Mouse (Mus musculus) spleen, postnatal 36 days (tissue): Measurements from ENCODE around the gene Echdc3.
A peak's percentile ranks its signal among the peaks of the same experiment; 100 is the strongest.

Experiments used
- DNase-seq, 2 experiments: peaks; one replicate each; pipeline ENCODE4 v3.0.0; 2022; ENCODE audit warnings: low spot score in 2 of 2, mixed read lengths in 1 of 2

Echdc3 gene

GRCm38 (mm10) chr2:6226361-6227058 lies 13.7 kb upstream of the Echdc3 start:
- no peak for DNase-seq

- peak; percentile 73 to 82 for DNase-seq
These were observed 7.4 kb upstream of the Echdc3 start for GRCm38 (mm10) chr2:6220141-6220805.

DNA sequence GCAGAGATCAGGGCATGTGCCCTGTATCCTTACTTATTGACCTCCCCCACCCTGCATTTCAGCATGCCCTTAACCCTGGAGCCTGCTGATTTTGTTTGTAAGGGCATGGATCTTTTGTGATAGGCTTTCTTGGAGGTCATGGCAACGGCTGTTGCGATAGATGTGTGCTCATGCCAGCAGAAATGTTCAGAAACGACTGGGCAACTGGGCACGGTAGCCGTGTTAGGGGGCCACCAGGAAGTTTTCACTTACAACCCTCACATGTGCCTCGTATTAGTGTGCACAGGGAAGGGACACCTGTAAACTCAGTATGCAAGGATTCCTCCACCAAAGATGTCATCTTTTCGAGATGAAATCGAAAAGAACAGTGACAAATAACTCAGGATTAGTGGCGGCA lies 508 bp downstream of the Echdc3 start:
- DNase-seq: no peak

DNA sequence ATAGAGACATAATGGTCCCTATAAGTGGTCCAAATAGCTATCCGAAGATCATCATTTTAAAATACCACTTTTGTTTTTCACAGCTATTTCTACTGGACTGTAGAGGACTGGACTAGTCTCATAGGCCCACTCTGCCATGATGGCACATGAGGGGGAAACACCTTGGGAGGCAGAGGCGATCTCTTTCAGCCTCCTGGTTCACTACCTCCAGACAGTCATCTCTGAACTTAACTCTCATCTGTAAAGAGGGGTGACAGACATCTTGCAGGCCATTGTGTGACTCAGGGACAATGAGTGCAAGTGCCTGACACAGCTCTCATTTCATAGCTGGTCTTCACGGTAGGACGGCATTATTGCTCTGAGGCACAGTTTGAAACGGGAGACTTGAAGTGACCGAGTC lies 2.0 kb downstream of the Echdc3 start:
- DNase-seq: no peak

DNA sequence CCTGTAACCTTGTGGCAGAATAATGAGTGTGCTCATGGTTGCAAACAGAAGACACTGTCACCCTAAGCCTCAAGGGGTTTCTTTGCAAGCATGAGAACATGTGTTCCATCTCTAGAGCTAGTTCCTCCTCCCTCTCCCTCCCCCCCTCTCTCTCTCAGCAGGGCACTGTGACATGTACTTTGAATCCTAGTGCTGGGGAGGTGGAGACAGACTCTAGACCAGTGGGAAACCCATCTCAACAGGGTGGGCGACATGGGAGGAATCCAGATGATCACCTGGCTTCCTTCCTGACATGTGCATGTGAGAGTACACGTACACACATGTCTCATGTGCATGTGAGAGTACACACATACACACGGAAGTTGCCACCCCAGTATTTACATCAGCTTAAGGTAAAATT lies 3.1 kb downstream of the Echdc3 start:
- DNase-seq: peak; percentile 37 to 40

- peak; percentile 50 to 54 for DNase-seq
These were observed 3.7 kb downstream of the Echdc3 start for GRCm38 (mm10) chr2:6209116-6209515.

DNA sequence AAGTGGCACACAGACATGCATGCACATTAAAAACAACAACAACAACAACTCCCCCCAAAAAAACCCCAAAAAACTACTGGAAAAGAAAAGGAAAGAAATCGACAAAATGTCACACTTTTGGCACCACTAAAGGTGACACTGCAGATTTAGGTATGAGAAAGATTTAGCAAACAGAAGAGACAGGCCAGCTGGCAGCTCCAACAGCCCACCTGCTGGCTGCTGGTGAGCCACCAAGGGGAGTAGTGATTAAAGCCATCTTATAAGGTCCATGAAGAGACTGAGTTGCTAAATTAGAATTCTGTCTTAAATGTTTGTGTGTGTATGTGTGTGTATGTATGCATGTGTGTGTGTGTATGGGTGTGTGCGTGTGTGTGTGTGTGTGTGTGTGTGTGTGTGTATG lies 5.1 kb downstream of the Echdc3 start:
- no peak for DNase-seq

- no peak for DNase-seq
These were observed 16.4 kb downstream of the Echdc3 start for GRCm38 (mm10) chr2:6196363-6196973.

DNA sequence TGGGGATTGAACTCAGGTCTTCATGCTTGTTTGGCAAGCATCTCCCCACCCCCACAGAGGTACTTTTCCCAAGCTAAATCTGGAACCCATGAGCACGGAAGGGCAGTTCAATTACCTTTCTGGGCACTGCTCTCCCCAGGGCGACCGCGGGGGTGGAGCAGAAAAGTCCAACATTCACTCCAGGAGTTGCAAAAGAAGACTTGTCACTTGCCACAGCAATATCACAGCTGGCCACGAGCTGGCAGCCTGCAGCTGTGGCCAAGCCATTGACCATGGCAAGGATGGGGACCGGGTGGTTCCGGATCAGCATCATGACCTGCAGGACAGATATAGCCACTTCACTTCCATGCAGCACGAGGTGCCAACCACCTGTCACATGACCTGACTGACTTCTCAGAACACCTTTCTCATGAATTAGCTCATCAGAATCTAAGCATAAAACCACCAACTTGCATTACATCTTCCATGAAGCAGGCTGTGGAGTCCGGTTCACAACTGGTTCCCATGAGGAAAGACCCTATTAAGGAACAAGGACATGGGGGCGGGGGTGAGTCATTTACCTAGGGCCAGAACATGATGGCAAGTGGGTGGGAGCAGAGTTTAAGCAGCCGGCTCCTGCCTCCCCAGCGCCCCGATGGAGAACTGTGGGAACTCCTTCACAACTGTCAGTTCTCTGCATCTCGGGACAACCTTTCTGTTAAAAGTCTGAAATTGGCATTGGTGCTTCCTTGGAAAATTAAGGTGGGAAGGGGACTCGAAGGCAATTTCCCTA lies 17.2 kb downstream of the Echdc3 start:
- no peak for DNase-seq

GRCm38 (mm10) chr2:6194497-6194896 lies 18.3 kb downstream of the Echdc3 start:
- DNase-seq: no peak

GRCm38 (mm10) chr2:6193591-6193973 lies 19.3 kb downstream of the Echdc3 start:
- DNase-seq: no peak

DNA sequence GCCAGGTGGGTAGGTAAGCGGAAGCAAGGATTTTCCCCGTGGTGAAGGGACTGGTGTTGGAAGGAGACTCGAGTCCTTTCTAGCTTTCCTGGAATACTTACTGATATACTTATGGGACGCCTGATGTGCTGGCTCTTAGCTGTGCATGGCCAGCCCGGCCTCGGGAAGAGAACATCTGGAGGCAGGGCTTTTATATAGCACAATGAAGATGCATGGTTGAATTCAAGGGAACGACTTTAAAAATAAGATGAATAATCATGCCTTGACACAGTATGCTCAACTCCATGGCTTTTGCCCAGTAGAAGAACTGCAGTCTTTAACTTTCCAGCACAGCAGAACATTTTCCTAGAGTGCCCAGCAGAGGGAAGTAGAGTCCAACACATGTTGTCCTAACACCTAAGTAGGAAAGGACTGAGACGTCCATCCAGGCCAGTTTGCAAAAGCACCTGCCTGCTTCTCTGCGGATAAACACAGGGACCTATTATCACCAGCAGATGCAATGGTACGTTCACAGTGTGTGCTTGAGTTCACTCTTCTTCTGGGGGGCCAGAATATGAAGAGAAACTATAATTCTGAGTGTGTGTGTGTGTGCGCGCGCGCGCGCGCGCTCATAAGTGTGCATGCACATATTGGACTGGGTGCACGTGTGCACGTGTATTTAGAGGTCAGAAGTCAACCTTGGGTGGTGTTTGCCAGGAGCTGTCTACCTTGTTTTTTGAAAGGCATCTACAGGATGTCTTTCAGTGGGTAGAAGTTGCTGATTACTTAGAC lies 19.8 kb downstream of the Echdc3 start:
- DNase-seq: peak; percentile 43 to 45

DNA sequence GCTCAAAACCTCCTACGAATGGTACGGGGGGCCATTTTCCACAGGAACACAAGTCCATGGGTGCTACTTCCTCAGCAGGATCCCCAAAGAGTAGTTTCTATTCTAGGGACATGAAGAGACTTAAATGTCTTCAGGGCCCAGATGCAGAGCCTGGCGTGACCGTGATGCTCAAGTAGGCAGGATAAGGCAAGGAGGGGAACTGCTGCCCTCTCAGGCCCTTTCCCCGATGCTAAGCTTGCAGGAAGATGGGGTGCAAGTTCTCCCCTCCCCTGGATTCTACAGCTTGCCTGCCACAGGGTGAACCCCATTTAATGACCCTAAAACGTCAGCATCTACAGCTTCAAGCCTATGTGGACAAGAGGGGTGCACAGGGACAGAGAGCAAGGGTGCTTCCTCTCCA lies 22.8 kb downstream of the Echdc3 start:
- DNase-seq: no peak

DNA sequence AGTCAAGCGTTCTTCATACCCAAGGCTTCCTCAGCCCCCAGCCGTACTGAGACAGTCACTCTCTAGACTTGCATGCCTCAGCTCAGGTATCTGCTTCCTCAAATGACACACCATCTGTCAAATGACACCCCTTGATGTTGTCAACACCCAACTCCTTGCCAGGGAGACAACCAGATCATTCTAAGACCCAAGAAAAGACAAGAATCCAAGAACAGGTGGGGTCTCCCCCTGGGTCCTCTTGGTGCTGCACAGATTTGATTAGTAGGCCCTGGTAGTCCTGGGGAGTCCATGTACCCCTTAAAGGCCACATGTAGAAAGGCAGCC lies 23.2 kb downstream of the Echdc3 start:
- no peak for DNase-seq

DNA sequence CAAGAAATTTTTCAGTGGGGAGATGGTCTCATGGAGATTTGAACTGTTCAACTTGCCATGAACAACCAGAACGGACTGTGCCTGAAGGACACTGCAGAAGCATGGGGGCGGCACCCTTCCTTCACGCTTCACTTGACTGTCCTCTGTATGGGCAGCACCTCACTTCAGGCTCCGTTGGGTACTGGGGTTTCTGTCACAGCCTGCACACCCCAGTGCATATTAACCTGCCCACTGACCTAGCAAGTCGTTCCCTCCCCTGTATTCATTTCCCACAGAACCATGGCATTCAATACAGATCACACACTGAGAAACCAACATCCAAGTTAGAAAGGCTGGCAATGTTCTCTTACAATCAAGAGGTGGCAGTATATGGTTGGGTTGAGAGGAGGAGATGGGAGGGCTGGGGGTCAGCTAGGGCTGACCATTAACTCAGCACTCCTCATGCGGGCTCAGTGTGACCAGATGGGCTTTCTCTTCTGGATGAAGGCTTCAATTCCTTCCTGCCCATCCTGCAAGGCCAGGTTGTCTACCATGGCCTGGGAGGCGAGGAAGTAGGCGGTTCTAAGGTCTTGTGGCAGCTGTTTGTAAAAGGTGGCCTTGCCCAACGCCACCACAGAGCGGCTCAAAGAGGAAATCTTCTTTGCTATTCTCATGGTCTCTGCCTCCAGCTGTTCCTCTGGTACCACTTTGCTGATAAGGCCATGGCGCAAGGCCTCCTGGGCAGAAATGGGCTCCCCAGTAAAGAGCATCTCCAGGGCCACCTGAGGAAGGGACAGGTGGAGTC lies 23.8 kb downstream of the Echdc3 start:
- peak; percentile 22 to 36 for DNase-seq

GRCm38 (mm10) chr2:6187418-6187817 lies 25.4 kb downstream of the Echdc3 start:
- no peak for DNase-seq

- no peak for DNase-seq
These were observed 25.9 kb downstream of the Echdc3 start for GRCm38 (mm10) chr2:6186913-6187312.

GRCm38 (mm10) chr2:6179749-6180117 lies 33.1 kb downstream of the Echdc3 start:
- DNase-seq: no peak

GRCm38 (mm10) chr2:6178901-6179748 lies 33.7 kb downstream of the Echdc3 start:
- DNase-seq: no peak

- DNase-seq: no peak
These were observed 39.8 kb downstream of the Echdc3 start for GRCm38 (mm10) chr2:6173013-6173412.
